Mouse (Mus musculus) brain, embryonic 18.5 days (tissue): ENCODE data around the gene Dennd1b.

Experiments used
- DNase-seq: peaks from one replicate; pipeline ENCODE4 v3.0.0-alpha.2; 2012; ENCODE audit warnings: low read depth, low spot score

Gene Dennd1b

DNA sequence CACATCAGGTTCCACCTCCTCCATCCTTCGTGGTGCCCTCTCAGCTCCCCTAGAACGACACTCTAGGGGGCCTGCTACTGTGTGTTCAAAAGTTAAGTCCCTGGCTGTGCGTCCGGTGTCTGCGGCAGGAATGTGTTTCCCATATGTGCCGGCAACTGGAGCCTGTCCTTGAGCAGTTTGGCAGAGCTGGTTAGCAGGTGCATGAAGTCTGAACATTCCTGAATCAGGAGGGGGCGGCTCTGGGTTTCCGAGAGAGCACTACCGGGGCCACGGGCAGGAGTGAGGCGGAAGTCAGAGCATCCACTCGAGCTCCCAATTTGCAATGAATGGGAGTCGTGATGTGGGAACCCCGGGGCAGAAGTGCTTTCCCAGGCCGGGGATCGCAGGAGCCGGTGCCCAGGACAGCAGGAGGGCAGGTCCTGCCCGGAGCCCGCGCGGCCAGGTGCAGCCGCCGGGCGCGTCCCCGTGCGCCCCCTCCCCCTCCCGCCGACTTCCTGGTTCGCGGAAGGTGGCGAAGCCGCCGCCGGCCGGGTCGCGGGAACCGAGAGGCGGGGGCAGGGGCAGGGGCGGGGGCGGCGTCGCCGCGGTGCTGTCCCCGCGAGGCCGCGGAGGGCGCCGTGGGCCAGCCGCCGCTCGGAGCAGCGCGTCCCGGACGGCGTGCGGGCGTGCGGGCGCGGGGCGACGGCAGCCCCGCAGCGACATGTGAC, at the start of gene Dennd1b:
TSS of gene Dennd1b (plus strand) at position 275 of the 707 bp plus-strand sequence.
- no peak for DNase-seq

DNA sequence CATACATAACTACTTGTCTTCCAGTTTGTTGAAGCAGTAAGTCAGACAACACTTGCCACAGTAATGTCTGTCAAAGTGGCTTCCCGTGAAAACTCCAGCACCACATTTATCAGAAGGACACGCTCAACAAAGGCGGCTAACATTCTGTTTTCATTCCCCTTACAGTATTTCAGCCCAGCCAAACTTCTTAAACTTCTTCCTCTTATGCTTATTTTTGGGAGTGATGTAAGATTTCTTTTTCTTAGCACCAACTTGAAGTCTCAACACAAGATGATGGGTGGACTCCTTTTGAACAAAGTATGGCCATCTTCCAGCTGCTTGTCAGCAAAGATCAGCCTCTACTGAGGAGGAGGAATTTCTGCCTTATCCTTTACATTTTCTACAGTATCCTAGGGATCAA, 47.6 kb upstream of the Dennd1b start:
- DNase-seq, result no peak

DNA sequence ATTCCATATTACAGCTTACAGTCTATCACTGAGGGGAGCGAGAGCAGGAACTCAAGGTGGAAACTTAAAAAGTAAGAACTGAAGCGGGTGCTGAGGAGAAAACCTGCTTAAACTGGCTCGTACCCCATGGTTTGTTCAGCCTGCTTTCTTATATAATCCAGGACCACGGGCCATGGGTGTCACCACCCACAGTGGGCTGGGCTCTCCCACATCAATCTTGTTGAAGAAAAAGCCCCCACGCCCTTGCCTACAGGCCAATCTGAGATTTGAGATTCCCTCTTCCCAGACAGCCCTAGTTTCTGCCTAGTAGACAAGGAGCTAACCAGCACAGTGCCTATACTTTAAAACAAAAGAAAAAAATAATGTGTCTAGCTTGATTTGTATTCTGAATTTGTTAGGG, 43.6 kb upstream of the Dennd1b start:
- DNase-seq, result no peak

DNA sequence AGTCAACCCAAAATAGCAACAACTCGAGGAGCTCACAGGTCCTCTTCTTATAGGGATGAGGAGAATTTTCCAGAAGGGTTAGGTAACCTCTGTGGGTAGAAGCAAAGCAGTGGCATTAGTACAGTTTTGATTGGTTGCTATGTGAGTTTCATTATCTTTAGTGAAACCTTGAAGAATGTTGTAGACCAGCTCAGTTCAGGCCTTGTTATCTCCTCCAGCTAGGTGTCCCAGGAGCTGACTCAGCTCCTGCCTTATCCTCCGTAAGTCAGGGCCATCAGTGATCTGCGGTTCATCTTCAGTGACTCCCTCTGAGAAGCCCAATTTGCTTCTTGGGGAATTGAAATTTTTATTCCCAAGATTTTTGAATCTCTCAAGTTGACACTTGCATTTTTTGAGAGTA, 43.2 kb upstream of the Dennd1b start:
- no peak for DNase-seq

DNA sequence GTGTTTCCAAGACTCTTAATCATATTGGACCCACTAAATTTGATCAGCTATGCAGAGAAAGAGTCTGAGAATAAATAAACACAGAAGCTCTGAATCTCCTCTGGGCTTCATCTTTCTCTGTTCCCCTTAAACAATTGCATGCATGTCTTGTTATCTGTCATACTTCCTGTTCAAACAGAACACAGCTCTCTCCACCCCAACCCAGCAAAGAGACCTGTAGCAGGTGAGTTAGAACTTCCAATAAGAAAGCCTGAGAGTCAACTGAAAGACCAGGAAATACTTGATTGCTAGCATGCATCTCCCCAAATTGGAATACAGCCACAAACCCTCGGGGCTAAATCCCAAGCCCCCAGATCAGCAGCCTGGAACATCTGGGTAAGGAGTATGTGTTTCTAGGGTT, 42.4 kb upstream of the Dennd1b start:
- no peak for DNase-seq

DNA sequence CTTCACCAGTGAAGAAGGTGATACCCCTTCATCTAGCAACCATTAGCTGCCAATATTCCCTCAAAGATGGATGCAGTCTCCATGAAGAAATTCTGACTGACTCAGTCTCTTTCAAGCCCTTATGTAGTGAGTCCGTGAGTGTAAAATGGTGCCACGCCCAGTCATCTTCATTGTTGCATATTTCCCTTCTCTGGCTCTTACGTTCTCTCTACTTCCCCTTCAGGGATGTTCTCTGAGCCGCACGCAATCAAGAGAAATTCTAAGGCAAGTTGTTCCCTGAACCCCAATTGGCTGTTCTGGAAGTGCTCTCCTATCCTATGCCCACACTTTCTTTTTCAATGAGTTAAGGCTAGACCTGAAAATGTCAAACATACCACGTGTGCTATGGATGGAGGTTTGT, 40.3 kb upstream of the Dennd1b start:
- no peak for DNase-seq

DNA sequence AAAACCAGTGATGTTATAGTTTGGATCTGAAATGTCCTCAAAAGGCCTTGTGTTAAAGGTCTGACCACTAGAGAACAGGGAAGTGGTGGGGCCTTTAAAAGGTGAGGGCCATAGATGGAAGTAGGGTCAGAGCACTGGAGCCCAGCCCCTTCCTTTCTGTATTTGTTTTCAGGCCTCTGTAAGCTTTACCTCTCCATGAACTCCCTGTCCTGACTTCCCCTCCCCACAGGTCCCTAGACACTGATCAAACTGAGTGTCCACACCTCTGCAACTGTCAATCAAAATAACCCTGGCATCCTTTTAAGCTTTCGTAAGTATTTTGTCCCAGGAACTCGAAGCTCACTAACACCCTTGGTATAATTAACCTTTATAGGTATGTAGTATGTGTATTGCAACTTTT, 39.0 kb upstream of the Dennd1b start:
- no peak for DNase-seq

DNA sequence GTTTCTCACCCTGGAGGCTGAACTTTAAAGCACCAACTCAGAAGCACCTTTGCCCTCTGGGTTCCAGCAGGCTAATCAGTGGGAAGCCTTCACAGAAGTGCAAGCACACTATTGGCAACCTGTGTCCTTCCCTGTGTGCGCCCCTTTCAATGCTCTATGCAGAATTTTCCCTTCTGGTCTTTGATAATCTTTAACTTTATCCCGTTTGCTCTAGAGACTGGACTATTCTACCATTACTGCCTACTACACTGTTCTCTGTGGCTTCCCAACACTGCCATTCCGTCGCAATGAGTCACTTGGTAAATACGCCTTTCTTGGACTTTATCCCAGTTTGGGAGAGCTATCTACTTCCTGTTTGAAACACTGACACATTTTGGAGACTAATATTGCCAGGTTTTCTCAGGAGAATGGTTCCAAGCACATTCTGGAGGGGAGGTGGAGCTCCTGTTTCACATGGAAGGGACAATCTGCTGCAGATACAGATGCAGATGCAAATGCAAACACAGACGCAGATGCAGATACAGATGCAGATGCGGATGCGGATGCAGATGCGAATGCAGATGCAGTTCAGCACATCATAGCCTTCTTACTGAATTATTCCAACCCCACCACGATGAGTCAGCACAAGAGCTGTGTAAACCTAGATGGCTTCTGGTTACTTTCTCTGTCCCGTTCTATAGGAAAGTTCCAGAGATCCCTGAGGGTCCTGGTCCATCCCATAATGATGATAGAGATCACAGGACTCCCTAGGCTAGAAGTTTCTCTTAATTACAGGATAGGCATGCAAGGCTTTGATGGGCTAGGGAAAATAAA, 34.4 kb upstream of the Dennd1b start:
- DNase-seq, result peak; percentile 16

DNA sequence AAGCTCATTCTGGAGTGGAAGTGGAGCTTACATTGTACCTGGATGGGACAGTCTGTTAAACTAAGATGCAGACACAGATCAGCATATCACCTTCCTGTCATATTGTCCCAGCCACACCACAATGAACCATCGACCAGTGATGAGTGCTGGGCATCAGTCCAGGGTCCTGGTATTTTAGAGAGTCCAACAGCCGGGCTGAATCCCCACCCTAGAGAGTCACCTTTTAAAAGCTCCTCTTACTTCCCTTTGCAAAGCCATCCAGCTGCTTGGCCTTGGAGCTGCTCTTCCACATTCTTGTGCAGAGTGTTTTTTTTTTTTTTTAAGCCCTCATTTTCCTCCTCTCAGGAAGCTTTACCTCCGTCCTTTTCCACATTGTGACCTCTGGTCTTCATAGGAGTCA, 33.2 kb upstream of the Dennd1b start:
- no peak for DNase-seq

DNA sequence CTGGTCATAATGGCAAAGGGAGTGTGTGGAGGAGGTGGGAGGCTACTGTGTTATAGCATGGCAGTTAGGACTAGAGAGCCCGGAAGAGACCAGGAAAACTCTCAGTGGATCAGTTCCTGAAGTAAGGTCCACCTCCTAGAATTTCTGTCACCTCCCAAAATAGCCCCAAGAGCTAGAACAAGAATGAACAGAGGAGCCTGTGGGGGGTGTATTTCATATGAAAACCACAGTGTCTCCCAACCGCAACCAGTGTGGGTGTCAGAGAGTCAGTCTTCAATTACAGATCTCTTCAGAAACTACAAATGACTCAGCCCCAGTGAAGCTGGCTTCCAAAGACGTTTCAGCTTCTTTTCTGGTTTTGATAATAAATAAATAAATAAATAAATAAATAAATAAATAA, 32.4 kb upstream of the Dennd1b start:
- no peak for DNase-seq

DNA sequence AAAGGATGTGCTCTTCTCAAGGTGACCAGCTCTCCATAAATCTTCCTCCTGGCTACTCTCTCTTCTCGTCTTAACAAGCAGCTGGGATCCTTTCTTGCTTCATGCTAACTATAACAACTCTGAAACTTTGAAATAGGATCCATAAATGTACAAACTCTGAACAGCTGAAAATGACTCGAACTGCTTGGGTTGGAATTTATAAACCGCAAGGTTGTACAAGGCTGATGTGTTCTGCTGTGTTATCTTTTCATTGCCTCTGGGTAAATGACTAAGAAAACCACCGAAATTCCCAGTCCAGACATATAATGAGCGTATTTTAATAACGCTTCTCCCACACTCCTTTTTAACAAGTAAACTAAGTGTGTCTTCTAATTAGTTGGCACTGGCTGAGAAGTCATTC, 27.1 kb upstream of the Dennd1b start:
- DNase-seq, result no peak

DNA sequence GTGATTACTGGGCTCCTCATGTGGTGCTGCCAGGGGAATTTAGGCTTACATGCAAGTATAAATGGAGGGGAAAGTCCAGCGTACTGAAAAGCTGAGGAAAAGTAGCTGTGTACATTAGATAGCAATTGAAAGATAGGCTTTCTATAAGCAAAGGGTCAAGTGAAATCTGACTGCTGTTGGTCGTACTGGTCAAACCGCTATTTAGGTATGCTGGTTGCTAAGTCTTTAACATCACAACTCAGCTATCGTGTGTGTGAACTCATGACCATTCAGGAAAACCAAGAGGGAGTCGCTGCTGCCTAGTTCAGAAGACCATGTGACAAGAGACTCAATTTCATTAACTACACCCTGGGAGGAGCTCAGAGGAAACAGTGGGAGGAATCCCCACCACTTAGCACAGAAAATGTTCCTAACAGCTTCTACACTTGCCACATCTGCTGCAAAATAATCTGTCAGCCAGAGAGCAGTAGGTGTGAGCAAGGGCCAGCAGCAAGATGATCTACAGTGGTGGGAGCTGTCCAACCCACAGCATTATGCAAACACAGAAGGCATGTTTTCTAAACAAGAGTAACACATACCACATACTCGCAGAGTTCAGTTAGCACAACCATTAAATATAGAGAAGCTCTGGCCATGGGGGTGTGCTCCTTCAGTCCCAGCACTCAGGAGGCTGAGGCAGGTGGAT, 25.4 kb upstream of the Dennd1b start:
- DNase-seq, result no peak

DNA sequence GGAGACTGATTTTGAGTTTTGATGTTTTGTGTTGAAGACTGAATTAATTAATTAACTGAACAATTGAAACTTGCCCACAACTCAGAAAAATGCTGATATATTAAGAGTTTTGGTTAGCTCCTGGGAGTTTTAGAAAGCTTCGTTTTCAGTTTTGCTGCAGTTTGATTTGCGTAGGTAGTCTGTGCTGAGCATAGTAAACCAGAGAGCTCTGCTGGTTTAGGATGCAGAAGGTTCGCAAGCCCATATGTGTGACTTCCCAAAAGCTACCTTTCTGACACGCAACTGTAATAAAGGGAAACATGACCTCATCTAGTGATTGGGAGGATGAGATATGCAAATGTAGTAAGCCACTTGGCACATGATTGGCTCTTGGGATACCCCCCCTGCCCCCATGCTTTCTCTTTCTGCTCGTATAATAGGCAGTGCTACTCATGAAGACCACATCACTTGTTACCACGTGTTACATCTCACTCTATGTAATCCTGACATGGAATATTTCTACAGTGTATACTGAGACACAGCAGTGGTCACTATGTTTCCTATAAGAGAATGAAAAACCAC, 23.6 kb upstream of the Dennd1b start:
- no peak for DNase-seq

DNA sequence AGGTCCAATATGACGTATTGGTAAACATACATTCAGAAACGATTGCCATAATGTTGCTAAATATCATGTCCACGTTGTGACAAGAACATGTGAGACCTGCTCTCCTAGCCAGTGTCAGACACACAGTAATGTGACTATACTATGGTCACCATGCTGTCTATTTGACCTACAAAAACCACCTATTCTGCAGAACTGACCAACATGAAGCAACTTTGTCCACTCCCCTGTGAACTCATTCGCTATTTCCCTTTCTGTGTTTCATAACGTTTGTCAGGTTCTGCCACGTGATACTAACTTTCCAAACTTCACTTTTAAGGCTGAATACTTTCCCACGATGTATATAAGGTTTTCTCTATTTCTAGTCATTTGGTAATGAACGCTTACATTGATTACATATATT, 22.8 kb upstream of the Dennd1b start:
- no peak for DNase-seq

DNA sequence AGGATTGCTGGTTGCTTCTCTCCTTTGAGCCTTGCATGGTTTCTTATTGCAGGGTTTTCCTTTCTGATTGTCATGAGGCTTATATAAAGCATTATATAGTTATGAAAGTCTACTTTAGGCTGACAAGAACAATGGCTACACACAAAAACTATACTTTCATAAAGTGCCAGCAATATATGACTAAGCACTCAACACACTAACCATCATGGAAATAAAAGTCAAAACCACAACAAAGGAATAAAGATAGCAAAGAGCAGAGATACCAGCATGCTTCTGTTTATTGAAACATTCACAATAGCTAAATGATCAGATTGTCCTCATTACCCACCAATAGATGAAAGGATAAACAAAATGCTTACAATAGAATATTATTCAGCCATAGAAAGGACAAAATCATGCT, 11.1 kb upstream of the Dennd1b start:
- no peak for DNase-seq

DNA sequence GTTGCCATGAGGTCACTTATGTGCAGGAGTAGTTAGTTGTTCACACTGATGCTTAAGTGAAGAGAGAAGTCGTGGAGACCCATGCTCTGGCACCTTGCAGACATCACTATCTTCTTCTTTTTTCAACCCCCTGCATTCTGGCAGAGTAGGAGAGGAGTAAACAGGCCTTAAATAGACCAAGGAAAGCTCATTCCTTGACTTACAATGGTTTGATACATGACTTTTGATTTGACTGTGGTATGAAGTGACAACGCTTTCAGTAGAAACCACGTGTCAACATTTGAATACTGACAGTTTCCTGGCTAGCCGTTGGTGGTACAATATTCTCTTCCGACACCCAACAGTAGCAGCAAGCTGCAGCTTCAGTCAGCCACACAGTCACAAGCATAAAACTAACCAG, 8.3 kb upstream of the Dennd1b start:
- DNase-seq, result no peak

DNA sequence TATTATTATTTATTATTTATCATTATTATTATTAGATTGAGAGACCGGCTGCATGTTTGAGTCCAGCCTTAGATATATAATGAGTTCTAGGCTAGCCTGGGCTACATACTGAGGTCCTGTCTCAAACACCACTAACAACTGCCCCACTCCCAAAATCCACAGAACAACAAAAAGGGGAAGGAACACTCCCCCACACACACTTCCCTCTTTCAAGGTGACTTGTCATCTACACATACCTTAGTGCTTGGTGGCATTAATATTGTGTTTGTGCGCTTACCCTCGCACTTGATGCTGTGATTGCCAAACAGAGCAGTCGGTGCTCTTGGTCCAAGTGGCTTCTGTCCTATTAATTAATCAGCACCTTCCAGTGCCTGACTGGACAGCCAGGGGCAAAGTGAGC, 7.8 kb upstream of the Dennd1b start:
- no peak for DNase-seq

DNA sequence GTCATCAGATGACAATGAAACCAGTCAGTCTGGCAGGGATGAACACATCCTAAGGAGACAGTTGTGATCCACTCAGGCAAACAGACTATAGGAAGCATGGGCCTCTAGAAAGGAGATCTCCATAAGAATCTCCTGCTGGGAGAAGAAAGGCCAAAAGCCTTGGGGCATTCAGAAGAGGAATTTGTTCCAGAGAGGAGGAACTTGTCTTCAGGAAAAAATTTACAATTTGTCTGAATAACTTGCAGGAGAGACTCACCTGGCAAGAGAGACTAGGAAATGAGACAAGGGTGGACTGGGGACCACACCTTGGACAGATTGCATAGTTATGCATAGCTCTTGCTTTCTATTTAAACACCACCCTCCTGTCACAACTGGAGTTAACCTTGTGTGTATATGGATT, 6.7 kb upstream of the Dennd1b start:
- DNase-seq, result no peak

DNA sequence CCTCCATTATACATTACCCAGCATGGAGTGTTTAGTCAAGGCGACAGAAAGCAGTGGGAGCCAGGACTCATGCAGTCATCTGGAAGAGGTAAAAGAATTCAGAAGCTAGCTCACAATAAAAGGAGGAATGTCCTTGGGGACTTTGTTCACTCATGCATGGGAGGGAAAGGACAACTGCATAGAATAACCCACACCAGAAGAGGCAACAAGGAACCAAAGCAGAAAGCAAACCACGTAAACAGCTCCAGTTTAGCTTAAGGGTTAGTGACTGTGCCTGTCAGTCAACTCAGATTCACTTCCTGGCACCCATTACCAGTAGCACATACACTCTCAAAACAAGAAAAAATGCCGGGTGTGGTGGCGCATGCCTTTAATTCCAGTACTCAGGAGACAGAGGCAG, 6.1 kb upstream of the Dennd1b start:
- DNase-seq, result no peak

DNA sequence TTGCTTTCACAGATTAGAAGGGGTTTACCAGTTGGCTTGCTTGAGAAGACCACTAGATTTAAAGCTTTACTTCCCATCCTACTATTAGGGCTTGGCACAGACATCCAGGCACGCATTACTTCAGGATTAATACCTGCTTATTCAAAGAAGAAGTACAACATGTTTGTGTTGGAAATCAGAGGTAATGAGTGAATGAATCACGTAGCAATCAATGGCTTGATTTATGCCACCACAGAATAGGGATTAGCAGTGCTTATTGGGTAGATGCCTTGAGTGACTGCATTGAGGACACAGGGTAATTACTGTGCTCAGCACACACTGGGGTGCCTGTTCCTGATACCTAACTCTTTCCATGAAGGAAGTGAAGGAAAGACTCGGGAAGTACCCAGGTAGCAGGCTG, 4.4 kb upstream of the Dennd1b start:
- no peak for DNase-seq

DNA sequence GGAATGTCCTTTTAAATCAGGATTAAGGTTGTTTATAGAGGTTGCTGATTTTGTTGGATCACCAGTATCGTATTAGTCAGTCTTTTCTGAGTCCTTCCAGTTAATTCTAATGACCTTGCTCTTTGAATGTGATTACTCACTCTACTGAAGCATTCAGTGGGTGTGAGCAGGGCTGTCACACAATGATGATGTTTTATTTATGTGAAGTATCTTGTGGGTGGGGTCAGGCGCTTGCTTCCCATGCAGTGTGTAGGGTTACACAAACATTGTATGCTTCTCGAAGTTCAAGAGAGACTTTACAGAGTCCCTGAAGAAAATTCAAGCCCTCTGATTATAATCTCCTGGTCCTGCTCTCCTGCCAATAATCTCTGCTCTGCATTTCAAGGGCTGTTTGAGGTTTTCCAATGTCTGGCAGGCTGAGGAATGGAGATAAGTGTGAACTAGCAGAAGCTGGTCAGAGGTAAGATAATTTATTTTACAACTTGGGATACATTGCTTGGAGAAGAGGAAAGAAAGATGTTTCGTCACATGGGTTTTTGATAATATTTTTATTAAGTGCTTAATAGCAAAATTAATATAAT, 3.2 kb upstream of the Dennd1b start:
- no peak for DNase-seq
